Mouse (Mus musculus): ENCODE results near the gene Pcnt. TPM values are rescaled to one million over a fixed set of nuclear protein-coding genes. Genes with fewer than 3 reads are reported as not detected.

Pcnt gene
- polyA plus RNA-seq, 1 experiment from 2014 or later = 18.5 TPM

GRCm38 (mm10) chr10:76473759-76474158 is 31.2 kb upstream of the Pcnt start:
- ATAC-seq = no peak
- Histone ChIP-seq H3K9ac (replicated peaks; ENCODE audit: low read depth) (no peak overlapping the region), H3K9me3 (ENCODE audit: low read length) (no peaks in the 10 kb centered on the region), H3K4me2 (replicated peaks; ENCODE audit: low read depth, low read length) (no peak overlapping the region), H3K4me1 (ENCODE audit: insufficient read depth, low read depth, low read length) (no peaks in the 10 kb centered on the region), H3K36me3 (ENCODE audit: insufficient read depth, low read length) (peaks cover 28% of the 10 kb centered on the region), H3K27me3 (replicated peaks; ENCODE audit: insufficient read depth, low read length) (no peaks in the 10 kb centered on the region), H3K27ac (ENCODE audit: low read length) (no peak overlapping the region), H3K4me3 (ENCODE audit: low read depth, low read length) (no peak overlapping the region)
- DNase-seq (ENCODE audit: low spot score) = no peak
- 90% methylated on average over 5 of the region's 5 CpGs for WGBS
- TF ChIP-seq CTCF (IDR thresholded peaks at IDR 0.05) = no peak
- TF ChIP-seq EP300 (IDR thresholded peaks at IDR 0.05) = no peak

- Histone ChIP-seq H3K4me3 (ENCODE audit: low read depth, low read length) (peak within 1 kb of the TSS; percentile 86), H3K9me3 (ENCODE audit: low read length) (no peaks in the 10 kb centered on the region), H3K4me2 (replicated peaks; ENCODE audit: low read depth, low read length) (peak within 1 kb of the TSS; percentile 70), H3K36me3 (ENCODE audit: insufficient read depth, low read length) (no peaks in the 10 kb centered on the region; the same call in 1 of the 2 replicates), H3K4me1 (ENCODE audit: insufficient read depth, low read depth, low read length) (no peaks in the 10 kb centered on the region), H3K27me3 (replicated peaks; ENCODE audit: insufficient read depth, low read length) (no peaks in the 10 kb centered on the region), H3K27ac (ENCODE audit: low read length) (peak within 1 kb of the TSS; percentile 85), H3K9ac (replicated peaks; ENCODE audit: low read depth) (peak within 1 kb of the TSS; percentile 88)
- TF ChIP-seq EP300 (IDR thresholded peaks at IDR 0.05) = no peak
- peak; percentile 64 for TF ChIP-seq CTCF (IDR thresholded peaks at IDR 0.05)
- 1% methylated on average over 53 of the region's 55 CpGs for WGBS
- DNase-seq (ENCODE audit: low spot score) = peak; percentile 93
- ATAC-seq = peak; percentile 98
Observed at GRCm38 (mm10) chr10:76468203-76469162, 25.9 kb upstream of the Pcnt start, which contains the start of the genes Mcm3ap and Ybey. TSS of gene Mcm3ap (plus strand) at chr10:76468927. TSS of gene Ybey (minus strand) at chr10:76469114.

- H3K4me1 ChIP-seq (ENCODE audit: insufficient read depth, low read depth, low read length) = no peaks in the 10 kb centered on the region
- H3K27ac ChIP-seq (ENCODE audit: low read length) = no peak overlapping the region
- TF ChIP-seq EP300 (IDR thresholded peaks at IDR 0.05) (no peak), CTCF (IDR thresholded peaks at IDR 0.05) (no peak)
- no peak overlapping the region for H3K9ac ChIP-seq (replicated peaks; ENCODE audit: low read depth)
- DNase-seq (ENCODE audit: low spot score) (no peak), ATAC-seq (no peak)
- no peaks in the 10 kb centered on the region for H3K9me3 ChIP-seq (ENCODE audit: low read length)
- no peak overlapping the region for H3K4me2 ChIP-seq (replicated peaks; ENCODE audit: low read depth, low read length)
- WGBS = 88% methylated on average over 6 of the region's 6 CpGs
- no peaks in the 10 kb centered on the region for H3K27me3 ChIP-seq (replicated peaks; ENCODE audit: insufficient read depth, low read length)
- no peak overlapping the region for H3K4me3 ChIP-seq (ENCODE audit: low read depth, low read length)
- H3K36me3 ChIP-seq (ENCODE audit: insufficient read depth, low read length) = no peaks in the 10 kb centered on the region
Observed at GRCm38 (mm10) chr10:76462721-76463120, 20.1 kb upstream of the Pcnt start.

- DNase-seq (ENCODE audit: low spot score) (no peak), ATAC-seq (no peak)
- H3K27me3 ChIP-seq (replicated peaks; ENCODE audit: insufficient read depth, low read length) = no peaks in the 10 kb centered on the region
- H3K4me1 ChIP-seq (ENCODE audit: insufficient read depth, low read depth, low read length) = no peaks in the 10 kb centered on the region
- no peak overlapping the region for H3K4me2 ChIP-seq (replicated peaks; ENCODE audit: low read depth, low read length)
- H3K27ac ChIP-seq (ENCODE audit: low read length) = no peak overlapping the region
- no peaks in the 10 kb centered on the region for H3K36me3 ChIP-seq (ENCODE audit: insufficient read depth, low read length)
- no peaks in the 10 kb centered on the region for H3K9me3 ChIP-seq (ENCODE audit: low read length)
- WGBS = 81% methylated on average over 7 of the region's 7 CpGs
- H3K9ac ChIP-seq (replicated peaks; ENCODE audit: low read depth) = no peak overlapping the region
- TF ChIP-seq EP300 (IDR thresholded peaks at IDR 0.05) = no peak
- no peak for TF ChIP-seq CTCF (IDR thresholded peaks at IDR 0.05)
- no peak overlapping the region for H3K4me3 ChIP-seq (ENCODE audit: low read depth, low read length)
Observed at GRCm38 (mm10) chr10:76462312-76462711, 19.7 kb upstream of the Pcnt start.

- no peak overlapping the region for H3K27ac ChIP-seq (ENCODE audit: low read length)
- no peaks in the 10 kb centered on the region for H3K9me3 ChIP-seq (ENCODE audit: low read length)
- no peaks in the 10 kb centered on the region for H3K4me1 ChIP-seq (ENCODE audit: insufficient read depth, low read depth, low read length)
- TF ChIP-seq CTCF (IDR thresholded peaks at IDR 0.05) (no peak), EP300 (IDR thresholded peaks at IDR 0.05) (no peak)
- no peaks in the 10 kb centered on the region for H3K27me3 ChIP-seq (replicated peaks; ENCODE audit: insufficient read depth, low read length)
- no peaks in the 10 kb centered on the region for H3K36me3 ChIP-seq (ENCODE audit: insufficient read depth, low read length)
- ATAC-seq = no peak
- no peak overlapping the region for H3K4me3 ChIP-seq (ENCODE audit: low read depth, low read length)
- WGBS = 83% methylated on average over 1 of the region's 1 CpGs
- H3K9ac ChIP-seq (replicated peaks; ENCODE audit: low read depth) = no peak overlapping the region
- DNase-seq (ENCODE audit: low spot score) = no peak
- H3K4me2 ChIP-seq (replicated peaks; ENCODE audit: low read depth, low read length) = no peak overlapping the region
Observed at GRCm38 (mm10) chr10:76461255-76461654, 18.7 kb upstream of the Pcnt start.

- peak; percentile 64 for DNase-seq (ENCODE audit: low spot score)
- no peak overlapping the region for H3K4me2 ChIP-seq (replicated peaks; ENCODE audit: low read depth, low read length)
Observed at GRCm38 (mm10) chr10:76455289-76455688, 12.7 kb upstream of the Pcnt start.

More at GRCm38 (mm10) chr10:76455289-76455688, 12.7 kb upstream of the Pcnt start:
- peak; percentile 84 for TF ChIP-seq CTCF (IDR thresholded peaks at IDR 0.05)
- no peak for TF ChIP-seq EP300 (IDR thresholded peaks at IDR 0.05)
- H3K9me3 ChIP-seq (ENCODE audit: low read length) = no peaks in the 10 kb centered on the region
- ATAC-seq = peak; percentile 34
- WGBS = 52% methylated on average over 5 of the region's 5 CpGs
- H3K9ac ChIP-seq (replicated peaks; ENCODE audit: low read depth) = no peak overlapping the region
- H3K36me3 ChIP-seq (ENCODE audit: insufficient read depth, low read length) = no peaks in the 10 kb centered on the region
- no peak overlapping the region for H3K4me3 ChIP-seq (ENCODE audit: low read depth, low read length)
- no peaks in the 10 kb centered on the region for H3K27me3 ChIP-seq (replicated peaks; ENCODE audit: insufficient read depth, low read length)
- H3K4me1 ChIP-seq (ENCODE audit: insufficient read depth, low read depth, low read length) = no peaks in the 10 kb centered on the region
- no peak overlapping the region for H3K27ac ChIP-seq (ENCODE audit: low read length)

Data from lung, postnatal 0 days (tissue).